Mouse (Mus musculus) midbrain, embryonic 13.5 days (tissue): ENCODE results near the gene Crtc2. TPM values are rescaled to one million over a fixed set of nuclear protein-coding genes. Genes with fewer than 3 reads are reported as not detected.

ENCODE experiments used
- ATAC-seq: fragments of 200-750 bp; cut with Nextera tagmentation; 2 replicates; pipeline ENCODE4 v1.8.0; 2017; ENCODE audit warnings: mild to moderate bottlenecking, moderate TSS enrichment, moderate library complexity
- H3K27ac ChIP-seq: fragments of 300-500 bp; sonication (generic); 2 replicates; pipeline ENCODE4 v1.5.1; 2015; ENCODE audit warnings: inconsistent platforms, mild to moderate bottlenecking, moderate library complexity
- H3K27me3 ChIP-seq: fragments of 300-500 bp; sonication (generic); 2 replicates; pipeline ENCODE4 v1.6.1; 2015; ENCODE audit warnings: mild to moderate bottlenecking, inconsistent platforms
- H3K36me3 ChIP-seq: fragments of 300-500 bp; sonication (generic); 2 replicates; pipeline ENCODE4 v1.6.1; 2015; ENCODE audit warnings: mild to moderate bottlenecking, inconsistent platforms
- H3K4me1 ChIP-seq: fragments of 300-500 bp; sonication (generic); replicated peaks from 2 replicates; pipeline ENCODE4 v1.6.1; 2015; ENCODE audit warnings: inconsistent platforms
- H3K4me2 ChIP-seq: fragments of 300-500 bp; sonication (generic); replicated peaks from 2 replicates; pipeline ENCODE4 v1.6.1; 2015; ENCODE audit warnings: moderate library complexity, mild to moderate bottlenecking, inconsistent platforms
- H3K4me3 ChIP-seq: fragments of 300-500 bp; sonication (generic); replicated peaks from 2 replicates; pipeline ENCODE4 v1.5.1; 2015; ENCODE audit warnings: mild to moderate bottlenecking, inconsistent platforms
- H3K9ac ChIP-seq: fragments of 300-500 bp; sonication (generic); replicated peaks from 2 replicates; pipeline ENCODE4 v1.6.1; 2015; ENCODE audit warnings: mild to moderate bottlenecking, inconsistent platforms
- H3K9me3 ChIP-seq: fragments of 300-500 bp; sonication (generic); 2 replicates; pipeline ENCODE4 v1.6.1; 2016; ENCODE audit warnings: mild to moderate bottlenecking, inconsistent platforms
- WGBS: fragments of 180-500 bp; shearing (Covaris S2); methylation state at CpG from one replicate; pipeline ENCODE4 v1.1.7; 2015; 5-methylcytosine and 5-hydroxymethylcytosine counted together
- polyA plus RNA-seq: library from polyadenylated mRNA; unstranded; fragments of >200 nt; fragmentation: Nextera tagmentation; extraction: Ambion mirVana; gene quantifications from 2 replicates; pipeline ENCODE4 v1.2.1, GENCODE M21; 2015

The Crtc2 gene
- 16.9 and 21.4 TPM in 2 replicates for polyA plus RNA-seq

DNA sequence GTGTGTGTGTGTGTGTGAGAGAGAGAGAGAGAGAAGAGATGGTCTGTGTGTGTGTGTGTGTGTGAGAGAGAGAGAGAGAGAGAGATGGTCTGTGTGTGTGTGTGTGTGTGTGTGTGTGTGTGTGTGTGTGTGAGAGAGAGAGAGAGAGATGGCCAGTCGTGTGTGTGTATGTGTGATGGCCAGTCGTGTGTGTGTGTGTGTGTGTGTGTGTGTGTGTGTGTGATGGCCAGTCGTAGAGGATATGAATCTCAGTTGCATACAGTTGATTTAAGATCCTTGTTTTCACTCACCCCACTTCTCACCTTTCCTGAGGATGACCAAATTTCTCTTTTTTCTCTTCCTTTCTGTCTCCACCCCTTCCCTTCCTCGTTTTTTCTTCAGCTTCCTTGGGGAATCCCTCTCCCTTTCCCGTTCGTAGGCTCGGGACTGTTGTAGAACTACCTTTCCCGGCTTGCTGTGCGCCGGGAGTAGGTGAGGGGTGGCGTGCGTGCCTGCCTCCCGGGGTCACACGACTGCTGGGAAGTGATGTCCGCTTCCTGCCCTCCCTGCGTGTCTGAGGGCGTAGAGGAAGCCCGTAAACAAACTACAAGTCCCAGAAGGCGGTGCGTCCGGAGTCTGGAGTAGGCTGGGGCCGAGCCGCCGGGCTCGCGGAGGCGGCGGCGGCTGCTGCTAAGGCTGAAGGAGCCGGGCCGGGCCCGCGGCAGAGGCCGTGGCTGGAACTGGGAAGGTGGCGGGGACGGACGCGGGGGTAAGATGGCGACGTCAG lies at the start of gene Crtc2:
TSS of gene Crtc2 (plus strand) at position 511 of the 766 bp plus-strand sequence.
- ATAC-seq = peak; percentile 99
- Histone ChIP-seq H3K9ac (peak within 1 kb of the TSS; percentile 81), H3K4me1 (peaks cover 28% of the 10 kb centered on the region), H3K4me3 (peak within 1 kb of the TSS; percentile 87), H3K27ac (peak within 1 kb of the TSS; percentile 83), H3K9me3 (no peaks in the 10 kb centered on the region), H3K36me3 (peaks cover 33% of the 10 kb centered on the region), H3K4me2 (peak within 1 kb of the TSS; percentile 92), H3K27me3 (no peaks in the 10 kb centered on the region)
- WGBS = 1% methylated on average over 40 of the region's 40 CpGs

DNA sequence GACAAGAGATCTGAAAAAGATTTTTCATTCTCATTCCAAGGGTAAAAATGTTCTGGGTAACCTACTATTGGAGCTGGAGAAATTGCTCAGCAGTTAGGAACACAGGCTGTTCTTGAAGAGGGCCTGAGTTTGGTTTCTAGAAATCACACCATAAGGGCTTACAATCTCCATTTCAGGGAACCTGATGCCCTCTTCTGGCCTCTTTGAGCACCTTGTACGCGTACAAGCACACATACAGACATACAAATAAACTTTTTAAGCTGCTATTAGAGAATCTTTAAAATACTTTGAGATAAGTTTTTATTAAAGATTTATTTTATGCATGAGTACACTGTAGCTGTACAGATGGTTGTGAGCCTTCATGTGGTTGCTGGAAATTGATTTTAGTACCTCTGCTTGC lies 49.4 kb upstream of the Crtc2 start:
- 96% methylated on average over 2 of the region's 2 CpGs for WGBS
- Histone ChIP-seq H3K36me3 (peaks cover 32% of the 10 kb centered on the region), H3K4me1 (no peaks in the 10 kb centered on the region), H3K4me3 (no peak overlapping the region), H3K4me2 (no peak overlapping the region), H3K27ac (no peak overlapping the region), H3K27me3 (no peaks in the 10 kb centered on the region), H3K9ac (no peak overlapping the region), H3K9me3 (no peaks in the 10 kb centered on the region; the same call in 1 of the 2 replicates)
- ATAC-seq = no peak

DNA sequence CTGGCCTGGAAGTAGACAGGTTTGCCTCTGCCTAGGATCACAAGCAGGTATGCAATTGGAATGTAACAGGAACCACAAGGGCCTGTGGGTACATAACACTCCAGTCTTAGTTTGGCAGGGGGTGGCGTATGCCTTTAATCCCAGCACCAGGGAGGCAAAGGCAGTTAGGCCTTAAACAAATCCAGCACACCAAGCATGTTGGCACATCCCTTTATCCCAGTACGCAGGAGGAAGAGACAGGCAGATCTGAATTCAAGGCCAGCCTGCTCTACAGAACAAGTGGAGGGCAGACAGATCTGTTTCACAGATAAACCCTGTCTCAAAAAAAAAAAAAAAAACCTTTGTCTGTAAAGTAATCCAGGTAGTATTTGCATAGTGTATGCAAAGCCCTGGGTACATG lies 45.3 kb upstream of the Crtc2 start:
- H3K36me3 ChIP-seq = peaks cover 58% of the 10 kb centered on the region
- 0 out of 2 replicates have a peak overlapping the region, but pooled peaks have one; percentile 19 for H3K9ac ChIP-seq
- H3K4me2 ChIP-seq = no peak overlapping the region
- no peak overlapping the region for H3K27ac ChIP-seq
- H3K27me3 ChIP-seq = no peaks in the 10 kb centered on the region
- no peaks in the 10 kb centered on the region for H3K9me3 ChIP-seq
- H3K4me1 ChIP-seq = peaks cover 25% of the 10 kb centered on the region
- ATAC-seq = no peak
- H3K4me3 ChIP-seq = no peak overlapping the region
- 89% methylated on average over 2 of the region's 2 CpGs for WGBS

DNA sequence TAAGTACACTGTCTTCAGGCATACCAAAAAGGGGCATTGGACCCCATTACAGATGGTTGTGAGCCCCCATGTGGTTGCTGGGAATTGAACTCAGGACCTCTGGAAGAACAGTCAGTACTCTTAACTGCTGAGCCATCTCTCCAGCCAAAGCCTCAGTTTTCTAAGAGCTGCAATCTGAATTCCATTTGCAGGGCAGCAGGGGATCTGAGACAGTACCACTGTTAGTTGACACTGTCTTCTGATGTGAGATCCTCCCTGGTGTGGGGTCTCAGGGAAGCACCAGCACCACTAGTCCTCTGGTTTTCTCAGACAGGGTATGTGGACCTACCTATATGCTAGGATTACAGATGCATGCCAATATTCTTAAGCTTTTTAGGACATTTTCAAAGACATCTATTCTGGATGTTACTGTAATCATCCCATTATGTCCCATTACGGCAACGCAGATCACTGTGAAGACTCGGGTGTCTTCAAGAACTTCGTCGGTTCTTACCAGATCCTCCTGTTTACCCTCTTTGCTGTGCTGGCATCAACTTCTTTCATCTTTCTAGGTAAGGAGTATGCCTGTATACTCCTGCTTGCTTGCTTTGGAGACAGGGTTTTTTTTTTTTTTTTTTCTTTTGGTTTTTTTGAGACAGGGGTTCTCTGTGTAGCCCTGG lies 43.9 kb upstream of the Crtc2 start:
- Histone ChIP-seq H3K4me2 (no peak overlapping the region), H3K27me3 (no peaks in the 10 kb centered on the region), H3K4me1 (peaks cover 33% of the 10 kb centered on the region), H3K27ac (no peak overlapping the region), H3K36me3 (peaks cover 58% of the 10 kb centered on the region), H3K9ac (no peak overlapping the region), H3K9me3 (no peaks in the 10 kb centered on the region), H3K4me3 (no peak overlapping the region)
- ATAC-seq = no peak
- WGBS = 92% methylated on average over 5 of the region's 5 CpGs

DNA sequence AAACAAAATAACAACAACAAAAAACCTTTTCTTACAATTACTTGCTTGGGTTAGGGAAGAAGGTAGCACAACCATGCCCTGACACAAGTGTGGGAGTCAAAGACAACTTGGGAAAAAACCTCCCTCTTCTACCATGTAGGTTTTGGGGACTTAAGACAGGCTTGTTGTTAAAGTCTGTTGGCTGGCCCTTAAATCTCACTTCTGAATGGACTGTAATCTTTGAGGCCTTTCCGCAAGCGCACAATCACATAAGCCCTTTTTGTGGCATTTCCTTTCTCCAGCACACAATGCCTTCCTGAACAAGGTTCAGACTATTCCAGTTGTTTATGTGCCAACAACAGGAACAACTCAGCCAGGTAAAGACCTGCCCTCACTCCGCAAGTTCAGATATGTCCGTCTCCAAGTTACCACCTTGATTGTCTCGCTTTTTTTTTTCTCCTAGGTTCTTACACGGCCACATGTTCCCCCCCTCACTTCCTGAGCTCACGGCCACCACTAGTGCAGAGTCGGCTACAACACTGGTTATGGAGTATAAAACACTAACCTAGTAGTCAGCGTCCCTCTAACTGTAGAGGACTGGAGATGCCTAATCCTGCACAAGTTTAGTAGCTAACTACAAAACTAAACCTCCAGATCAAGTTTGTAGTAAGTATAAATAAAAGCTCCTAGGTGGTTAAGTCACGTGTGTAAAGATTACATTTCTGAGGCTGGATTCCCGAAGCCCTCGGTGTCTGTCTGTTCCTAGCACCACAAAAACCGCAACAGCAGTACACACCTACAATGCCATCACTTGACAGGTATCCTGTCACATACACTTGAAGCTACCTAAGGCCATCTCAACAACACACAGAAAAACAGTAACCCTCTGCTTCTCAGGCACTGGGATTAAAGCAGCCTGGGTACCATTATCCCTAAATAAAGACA lies 42.2 kb upstream of the Crtc2 start:
- no peaks in the 10 kb centered on the region for H3K9me3 ChIP-seq
- H3K9ac ChIP-seq = peak overlapping the region; percentile 88
- H3K4me1 ChIP-seq = peaks cover 33% of the 10 kb centered on the region
- H3K27me3 ChIP-seq = no peaks in the 10 kb centered on the region
- WGBS = 89% methylated on average over 13 of the region's 13 CpGs
- H3K4me3 ChIP-seq = peak overlapping the region; percentile 84
- no peak for ATAC-seq
- H3K36me3 ChIP-seq = peaks cover 51% of the 10 kb centered on the region
- H3K27ac ChIP-seq = no peak overlapping the region
- peak overlapping the region; percentile 89 for H3K4me2 ChIP-seq

DNA sequence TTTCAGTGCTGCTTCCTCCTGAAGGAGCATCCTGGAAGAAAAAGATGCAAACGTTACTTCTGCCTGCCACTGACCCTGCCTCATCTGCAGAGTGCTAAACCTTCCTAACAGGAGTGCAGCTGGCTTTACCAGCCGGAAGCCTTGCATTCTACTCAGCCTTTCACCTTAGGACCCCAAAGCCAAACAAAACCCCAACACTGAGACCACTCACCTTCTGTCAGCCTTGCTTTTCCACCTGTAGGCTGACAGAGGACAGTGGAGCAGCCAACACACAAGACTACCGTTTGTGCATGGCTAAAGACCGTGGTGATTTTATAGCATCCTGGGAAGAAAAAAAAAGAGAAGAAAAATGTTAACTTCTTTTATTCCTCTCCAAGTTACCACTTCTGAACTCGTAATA lies 41.2 kb upstream of the Crtc2 start:
- H3K4me3 ChIP-seq = peak overlapping the region; percentile 84
- H3K27me3 ChIP-seq = no peaks in the 10 kb centered on the region
- peaks cover 33% of the 10 kb centered on the region for H3K4me1 ChIP-seq
- peaks cover 43% of the 10 kb centered on the region for H3K36me3 ChIP-seq
- H3K27ac ChIP-seq = no peak overlapping the region; the same call in none of the 2 replicates
- ATAC-seq = no peak
- peak overlapping the region; percentile 88 for H3K9ac ChIP-seq
- 18% methylated on average over 5 of the region's 5 CpGs for WGBS
- H3K4me2 ChIP-seq = peak overlapping the region; percentile 89
- no peaks in the 10 kb centered on the region for H3K9me3 ChIP-seq

DNA sequence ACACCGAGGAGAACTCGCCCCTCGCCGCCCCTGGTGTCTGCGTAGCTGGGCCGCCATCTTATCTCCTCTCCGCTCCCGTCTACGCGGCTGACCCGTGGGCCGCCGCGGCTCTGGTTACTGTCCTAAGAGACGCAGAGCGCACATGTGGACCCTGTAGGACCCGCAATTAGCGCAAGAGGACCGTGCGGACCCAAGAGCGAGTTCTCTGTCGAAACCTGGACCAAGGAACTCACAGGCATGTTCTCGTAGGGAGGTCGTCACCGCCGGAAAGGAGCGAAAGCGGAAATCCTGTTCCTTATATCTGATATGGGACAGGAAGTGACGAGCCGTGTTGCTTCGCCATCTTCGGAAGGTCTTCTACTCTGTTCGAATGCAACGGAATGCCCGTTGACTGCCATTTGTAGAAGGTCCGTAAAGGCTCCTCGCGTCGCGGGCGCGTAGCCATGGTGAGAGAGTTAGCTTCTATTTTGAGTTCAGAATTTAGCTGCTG lies 40.5 kb upstream of the Crtc2 start, which contains the start of the genes Rps27 and Rab13:
TSS of gene Rps27 (minus strand) at position 275 of the 490 bp plus-strand sequence.
TSS of gene Rab13 (plus strand) at position 319 of the 490 bp plus-strand sequence.
- Histone ChIP-seq H3K4me2 (peak within 1 kb of the TSS; percentile 89), H3K9me3 (no peaks in the 10 kb centered on the region), H3K27ac (peak within 1 kb of the TSS; percentile 87), H3K27me3 (no peaks in the 10 kb centered on the region), H3K9ac (peak within 1 kb of the TSS; percentile 88), H3K36me3 (peaks cover 36% of the 10 kb centered on the region), H3K4me1 (peaks cover 33% of the 10 kb centered on the region), H3K4me3 (peak within 1 kb of the TSS; percentile 84)
- ATAC-seq = peak; percentile 97
- under 1% methylated on average over 42 of the region's 42 CpGs for WGBS

DNA sequence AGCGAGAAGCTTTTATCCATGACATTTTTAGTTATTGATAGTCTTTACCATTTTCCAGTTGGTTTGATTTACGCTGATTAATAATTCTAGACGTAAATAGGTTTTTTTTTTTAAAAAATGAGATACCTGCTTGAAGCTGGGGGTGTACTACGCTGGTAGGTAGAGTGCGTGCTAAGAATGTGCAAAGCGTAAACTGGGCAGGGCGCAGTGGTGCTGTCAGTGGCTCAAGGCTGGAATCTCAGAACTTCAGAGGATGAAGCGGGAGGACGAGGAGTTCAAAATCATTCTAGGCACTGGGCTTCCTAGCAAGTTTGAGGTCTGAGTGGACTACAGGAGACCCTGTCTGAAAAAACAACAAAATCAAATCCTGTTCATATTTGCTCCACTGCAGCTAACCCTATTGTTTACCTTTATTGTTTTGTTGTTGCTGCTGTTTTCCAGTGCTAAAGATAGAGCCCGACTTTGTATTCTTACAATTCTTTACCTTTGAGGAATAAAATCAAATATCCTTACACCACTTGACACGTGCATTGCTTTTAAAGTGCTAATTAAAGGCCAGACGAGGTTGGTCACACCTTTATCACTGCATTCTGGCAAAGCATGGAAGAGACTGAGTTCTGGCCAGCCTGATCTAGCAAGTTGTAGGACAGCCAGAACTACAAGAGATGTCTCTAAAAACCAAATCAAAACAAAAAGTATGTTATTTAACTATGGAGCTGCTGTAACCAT lies 39.8 kb upstream of the Crtc2 start:
- Histone ChIP-seq H3K27ac (peak overlapping the region; percentile 55), H3K36me3 (peaks cover 29% of the 10 kb centered on the region), H3K4me2 (peak overlapping the region; percentile 89), H3K27me3 (no peaks in the 10 kb centered on the region), H3K4me1 (peaks cover 33% of the 10 kb centered on the region), H3K9ac (peak overlapping the region; percentile 88), H3K4me3 (peak overlapping the region; percentile 84), H3K9me3 (no peaks in the 10 kb centered on the region)
- 11% methylated on average over 12 of the region's 12 CpGs for WGBS
- ATAC-seq = peak; percentile 75

DNA sequence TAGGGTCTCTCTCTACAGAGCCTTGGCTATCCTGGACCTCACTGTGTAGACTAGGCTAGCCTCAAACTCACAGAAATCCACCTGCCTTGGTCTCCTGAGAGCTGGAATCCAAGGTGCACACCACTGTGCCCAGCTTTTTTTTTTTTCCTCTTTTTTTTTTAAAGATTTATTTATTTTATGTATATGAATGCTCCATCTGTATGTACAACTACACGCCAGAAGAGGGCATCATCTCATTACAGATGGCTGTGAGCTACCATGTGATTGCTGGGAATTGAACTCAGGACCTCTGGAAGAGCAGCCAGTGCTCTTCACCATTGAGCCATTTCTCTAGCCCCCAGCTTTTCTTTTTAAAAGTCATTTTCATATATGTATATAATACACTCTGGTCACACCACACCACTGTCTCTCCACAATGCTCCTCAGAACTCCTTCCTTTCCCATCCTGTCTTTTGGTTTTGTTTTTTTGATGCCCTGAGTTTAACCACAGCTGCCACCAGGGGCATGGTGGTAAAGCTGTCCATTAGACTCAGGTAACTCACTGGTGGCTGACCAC lies 38.1 kb upstream of the Crtc2 start:
- WGBS = 48% methylated on average over 1 of the region's 1 CpGs
- Histone ChIP-seq H3K9ac (no peak overlapping the region), H3K4me3 (no peak overlapping the region), H3K27me3 (no peaks in the 10 kb centered on the region), H3K27ac (no peak overlapping the region), H3K9me3 (no peaks in the 10 kb centered on the region), H3K4me1 (peaks cover 40% of the 10 kb centered on the region), H3K36me3 (peaks cover 15% of the 10 kb centered on the region), H3K4me2 (no peak overlapping the region)
- ATAC-seq = no peak

DNA sequence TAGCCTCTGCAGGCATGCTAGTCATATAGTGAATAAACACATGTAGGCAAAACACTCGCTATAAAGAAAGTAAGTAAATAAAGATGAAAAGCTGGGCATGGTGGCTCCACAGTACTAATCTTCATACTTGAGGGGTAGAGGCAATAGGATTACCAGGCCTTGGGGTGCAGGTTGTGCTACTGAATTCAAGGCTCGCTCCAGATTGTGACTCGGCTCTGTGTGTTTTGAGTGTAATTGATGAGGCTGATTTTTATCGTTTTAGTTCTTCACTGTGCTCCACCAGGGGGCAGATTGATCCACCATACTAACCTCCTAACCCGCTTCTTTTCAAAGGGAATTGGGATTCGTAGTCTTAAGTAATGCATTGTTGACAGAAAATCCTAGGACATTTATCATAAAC lies 33.9 kb upstream of the Crtc2 start:
- ATAC-seq = peak; percentile 53
- H3K27me3 ChIP-seq = no peaks in the 10 kb centered on the region
- H3K27ac ChIP-seq = peak overlapping the region; percentile 56
- WGBS = 14% methylated on average over 6 of the region's 6 CpGs
- peak overlapping the region; percentile 78 for H3K4me2 ChIP-seq
- no peaks in the 10 kb centered on the region for H3K9me3 ChIP-seq
- H3K4me1 ChIP-seq = peaks cover 17% of the 10 kb centered on the region
- peak overlapping the region; percentile 71; the same call in 1 of the 2 replicates for H3K9ac ChIP-seq
- peak overlapping the region; percentile 43 for H3K4me3 ChIP-seq
- peaks cover 5% of the 10 kb centered on the region; the same call in 1 of the 2 replicates for H3K36me3 ChIP-seq
